Mouse (Mus musculus) testis, postnatal 14 days (tissue): ENCODE measurements around the gene Atoh8.

ENCODE experiments used
- DNase-seq: peaks from one replicate; pipeline ENCODE4 v3.0.0; 2021; ENCODE audit warnings: low spot score

Gene Atoh8

DNA sequence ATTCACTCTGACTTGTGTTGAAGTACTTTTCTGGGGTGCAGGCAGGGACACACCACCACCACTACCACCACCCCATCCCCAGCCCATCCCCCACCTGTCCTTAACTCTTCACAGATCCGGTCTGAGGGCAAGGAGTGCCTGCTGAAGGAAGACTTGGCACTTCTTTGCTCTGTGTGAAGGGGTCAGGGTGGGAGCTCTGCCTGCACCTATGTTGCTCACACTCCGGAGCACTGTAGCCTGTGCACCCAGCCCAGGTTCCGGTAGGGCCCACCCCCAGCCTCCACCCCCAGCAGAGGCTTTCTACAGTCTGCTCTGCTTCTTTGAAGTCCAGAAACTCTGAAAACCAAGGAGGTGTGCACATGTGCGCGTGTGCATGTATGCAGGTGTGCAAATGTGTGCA, 44.8 kb downstream of the Atoh8 start:
- no peak for DNase-seq

DNA sequence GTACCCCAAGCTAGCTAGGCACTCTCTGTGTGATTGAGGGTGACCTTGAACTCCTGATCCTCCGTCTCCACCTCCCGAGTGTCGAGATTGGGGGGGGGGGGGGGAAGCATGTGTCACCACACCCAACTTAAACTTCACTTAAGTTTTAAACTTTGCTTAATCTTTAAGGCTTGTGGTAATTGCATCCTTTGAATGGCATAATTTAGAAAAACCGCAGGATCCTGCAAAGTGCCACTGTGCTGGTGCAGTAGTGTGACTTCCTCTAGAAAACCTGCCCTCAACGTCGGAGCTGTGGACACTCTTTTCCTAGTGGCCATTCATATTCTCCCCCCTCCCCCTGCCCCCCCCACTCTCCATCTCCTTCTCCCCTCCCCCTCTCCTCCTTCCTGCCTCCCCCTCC, 45.3 kb downstream of the Atoh8 start:
- DNase-seq: no peak

DNA sequence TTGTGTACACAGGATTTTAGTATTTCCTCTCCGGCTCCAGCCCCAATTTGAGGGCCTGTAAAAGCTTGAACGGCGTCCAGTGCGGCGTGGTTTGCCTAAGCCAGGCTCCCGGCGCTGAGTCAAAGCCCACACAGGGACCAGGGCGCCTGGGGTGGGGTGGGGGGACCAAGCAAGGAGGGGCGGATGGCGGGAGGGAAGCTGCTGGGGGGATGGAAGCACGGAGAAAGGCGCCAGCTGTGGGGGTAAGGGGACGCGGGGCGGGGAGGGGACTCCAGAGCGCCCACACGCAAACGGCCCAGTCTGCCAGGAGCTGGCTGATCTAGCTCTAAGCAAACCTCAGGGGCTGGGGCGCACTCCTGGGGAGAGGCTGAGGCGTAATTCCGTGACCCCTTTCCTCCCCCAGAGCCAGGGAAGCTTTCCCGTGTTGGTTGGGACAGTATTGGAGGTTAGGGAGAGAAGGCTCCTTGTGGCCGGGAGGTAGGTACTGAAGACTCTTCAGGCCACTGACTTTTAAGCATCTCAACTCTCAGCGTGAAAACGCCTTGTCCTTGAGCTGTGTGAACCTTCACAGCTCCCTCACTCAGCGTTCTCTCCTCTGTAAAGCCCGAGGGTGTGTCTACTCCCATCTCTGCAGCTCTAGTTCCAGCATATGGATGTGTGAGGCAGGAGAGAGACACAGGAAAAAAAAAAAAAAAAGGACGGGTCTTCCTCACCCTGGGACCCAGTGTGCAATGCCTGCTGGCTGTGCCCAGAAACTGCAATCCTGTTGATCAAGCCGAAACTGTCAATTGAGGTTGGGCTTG, 46.1 kb downstream of the Atoh8 start:
- no peak for DNase-seq

DNA sequence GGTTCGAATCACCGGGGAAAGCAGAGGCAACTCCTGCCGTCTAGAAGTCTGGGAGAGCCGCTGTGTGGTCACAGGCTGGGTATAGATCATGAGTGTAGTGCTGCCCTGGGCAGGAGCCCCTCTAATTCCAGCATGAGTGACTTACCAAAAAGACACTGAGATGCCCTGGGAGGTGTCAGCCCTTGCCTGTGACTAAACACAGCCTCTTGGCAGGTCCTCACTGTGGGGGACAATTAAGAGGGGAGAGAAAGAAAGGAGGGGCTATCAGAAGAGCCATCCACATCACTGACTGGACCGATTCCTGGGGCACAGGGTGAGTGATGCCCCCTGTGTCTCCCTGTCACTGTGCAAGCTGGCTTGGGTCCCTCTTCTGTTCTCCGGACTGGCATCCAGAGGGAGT, 48.6 kb downstream of the Atoh8 start:
- DNase-seq: no peak

DNA sequence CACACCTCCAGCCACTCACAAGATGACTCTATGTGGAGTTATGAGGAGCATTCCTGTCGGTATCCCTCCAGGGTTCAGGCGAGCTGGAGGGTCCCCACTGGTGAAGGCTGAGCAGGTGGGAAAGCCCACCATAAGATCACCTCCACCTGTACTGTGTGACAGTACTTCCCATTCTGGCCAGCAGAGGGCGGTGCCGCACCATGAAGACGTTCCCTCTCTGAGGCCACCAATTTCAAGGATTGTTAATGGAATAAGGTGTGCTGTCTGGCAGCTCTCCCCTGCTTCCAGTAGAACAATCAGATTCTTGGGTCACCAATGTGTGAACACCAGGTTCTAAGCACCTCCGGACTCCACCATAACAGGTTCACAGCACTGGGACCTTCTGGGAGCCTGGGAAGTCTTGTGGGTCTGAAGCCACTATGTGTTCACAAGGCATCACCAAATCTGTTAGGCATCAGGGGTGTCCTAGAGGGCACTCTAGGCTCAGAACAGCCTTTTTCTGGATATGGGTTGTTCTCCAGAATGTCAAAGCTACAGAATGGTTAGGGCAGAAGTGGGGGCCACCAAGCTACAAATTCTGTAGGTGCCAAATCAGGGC, 49.4 kb downstream of the Atoh8 start:
- DNase-seq: peak; percentile 67

DNA sequence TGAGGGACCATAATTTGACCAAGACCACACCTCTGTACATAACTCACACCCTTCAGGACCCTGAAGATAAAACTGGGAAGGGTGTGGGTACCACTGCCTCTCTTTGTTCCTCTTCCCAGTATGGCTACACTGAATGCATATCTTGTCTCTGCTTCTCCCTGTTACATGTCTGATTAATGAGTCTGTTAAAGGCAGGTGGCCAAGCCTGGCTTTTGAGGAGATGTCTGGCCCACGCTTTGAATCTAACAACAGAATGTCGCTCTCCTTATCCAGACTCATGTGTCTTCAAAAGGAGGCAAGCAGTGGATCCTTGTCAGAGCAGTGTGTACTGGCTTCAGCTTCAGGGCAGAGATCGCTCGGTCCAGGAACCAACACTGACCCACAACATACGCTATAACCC, 50.8 kb downstream of the Atoh8 start:
- no peak for DNase-seq

DNA sequence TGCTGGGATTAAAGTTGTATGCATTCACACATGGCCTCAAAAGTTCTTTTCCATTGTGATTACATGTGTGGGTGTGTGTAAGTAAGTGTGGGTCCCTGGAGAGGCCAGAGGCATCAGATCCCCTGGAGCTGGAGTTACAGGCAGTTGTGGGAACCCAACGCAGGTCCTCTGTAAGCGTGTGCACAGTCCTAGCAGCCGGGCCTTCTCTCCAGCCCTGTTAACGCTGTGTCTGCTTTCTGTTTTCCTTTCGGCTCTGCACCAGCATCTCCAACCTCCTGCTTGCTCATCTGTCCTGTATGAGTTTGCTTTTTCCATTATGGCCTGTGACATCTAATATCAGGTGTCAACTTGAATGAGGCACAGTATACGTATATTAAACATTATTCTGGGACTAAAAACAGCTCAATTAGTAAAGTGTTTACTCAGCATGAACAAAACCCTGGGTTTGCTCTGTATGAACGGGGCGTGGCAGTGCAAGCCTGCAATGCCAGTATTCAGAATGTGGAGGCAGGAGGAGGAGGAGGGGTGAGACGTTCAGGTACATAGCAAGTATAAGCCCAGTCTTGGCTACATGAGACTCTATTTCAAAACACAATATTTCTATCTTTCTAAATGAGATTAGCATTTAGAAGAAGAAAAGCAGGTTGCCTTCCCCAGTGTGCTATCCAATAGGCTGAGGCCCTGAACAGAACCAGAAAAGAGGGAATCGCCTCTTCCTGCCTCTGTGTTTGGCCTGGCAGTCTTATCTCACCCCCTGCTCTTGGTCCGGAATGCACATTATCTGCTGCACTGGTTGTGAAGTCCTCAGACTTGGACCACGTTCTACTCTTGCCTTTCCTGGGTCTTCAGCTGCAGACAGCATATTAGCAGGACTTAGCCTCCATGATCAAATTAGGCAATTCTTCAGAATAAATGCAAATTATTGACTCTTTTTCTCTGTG, 55.5 kb downstream of the Atoh8 start:
- no peak for DNase-seq

DNA sequence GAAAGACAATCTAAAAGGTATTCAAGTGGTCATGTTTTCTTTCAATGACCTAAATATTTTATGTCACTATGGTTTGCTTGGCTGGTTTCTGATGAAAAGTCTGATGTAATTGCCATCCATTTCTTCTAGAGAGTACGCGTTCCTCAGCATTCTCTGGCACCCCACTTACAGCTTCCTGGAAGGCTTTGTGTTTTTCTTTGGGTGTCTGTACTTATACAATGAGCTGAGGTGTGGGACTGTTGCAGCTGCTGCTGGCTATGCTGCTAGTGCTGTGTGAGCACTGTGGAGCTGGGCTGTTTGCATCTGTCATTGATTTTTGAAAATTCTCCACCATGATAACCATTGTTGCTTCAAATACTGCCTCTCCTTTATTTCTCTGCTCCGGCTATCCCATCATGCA, 56.4 kb downstream of the Atoh8 start:
- no peak for DNase-seq

DNA sequence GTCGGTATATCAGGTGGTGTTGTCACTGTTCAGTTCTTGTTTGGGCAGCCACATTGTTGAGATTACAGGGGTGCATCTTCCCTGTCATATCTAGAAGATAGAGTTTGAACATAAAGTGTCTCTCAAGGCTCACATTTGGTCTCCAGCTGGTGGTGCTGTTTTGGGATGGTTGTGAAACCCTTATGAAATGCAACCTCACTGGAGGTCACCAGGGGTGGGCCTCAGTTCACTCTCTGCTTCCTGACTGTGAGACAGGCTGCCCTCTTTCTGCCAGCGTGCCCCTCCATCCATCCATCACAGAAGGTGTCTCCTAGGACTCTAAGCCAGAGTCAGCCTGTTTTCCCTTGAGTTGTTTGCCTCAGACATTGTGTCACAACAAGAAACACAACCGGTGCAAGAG, 58.0 kb downstream of the Atoh8 start:
- DNase-seq: no peak

DNA sequence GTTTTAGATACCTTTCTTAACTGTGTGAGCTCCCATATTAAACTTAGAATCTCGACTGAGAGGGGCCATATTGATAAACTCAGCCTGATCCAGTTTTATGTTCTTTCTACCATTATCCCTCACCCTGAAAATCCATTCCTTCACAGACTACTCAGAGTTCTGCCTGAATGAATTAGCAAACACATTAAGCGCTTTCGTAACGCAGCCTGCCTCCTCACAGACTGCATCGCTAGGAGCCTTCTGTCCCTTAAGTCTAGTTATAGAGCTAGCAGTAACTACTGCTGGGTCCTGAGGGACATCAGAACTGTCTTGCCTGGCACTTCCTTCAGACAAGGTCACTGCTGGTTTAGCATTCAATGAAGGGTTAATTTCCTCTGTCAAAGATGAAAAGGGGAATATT, 59.4 kb downstream of the Atoh8 start:
- no peak for DNase-seq

DNA sequence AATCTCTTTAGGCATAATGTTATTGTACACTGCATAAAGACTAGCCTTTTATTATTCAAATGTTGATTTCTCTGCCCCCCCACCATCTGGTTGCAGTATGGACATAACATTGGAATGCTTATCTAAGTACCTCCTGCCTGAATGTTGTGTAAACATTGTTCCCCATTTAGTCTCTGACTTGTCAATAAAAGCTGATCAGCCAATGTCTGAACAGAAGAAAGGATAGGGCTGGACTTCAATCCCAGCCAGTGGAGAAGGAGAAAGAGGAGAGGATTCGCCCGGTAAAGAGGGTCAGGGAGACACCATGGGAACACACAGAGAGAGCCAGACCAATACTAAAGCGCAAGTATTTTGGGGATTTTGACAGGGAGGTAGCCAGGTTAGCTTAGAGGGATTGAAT, 60.0 kb downstream of the Atoh8 start:
- DNase-seq: no peak

DNA sequence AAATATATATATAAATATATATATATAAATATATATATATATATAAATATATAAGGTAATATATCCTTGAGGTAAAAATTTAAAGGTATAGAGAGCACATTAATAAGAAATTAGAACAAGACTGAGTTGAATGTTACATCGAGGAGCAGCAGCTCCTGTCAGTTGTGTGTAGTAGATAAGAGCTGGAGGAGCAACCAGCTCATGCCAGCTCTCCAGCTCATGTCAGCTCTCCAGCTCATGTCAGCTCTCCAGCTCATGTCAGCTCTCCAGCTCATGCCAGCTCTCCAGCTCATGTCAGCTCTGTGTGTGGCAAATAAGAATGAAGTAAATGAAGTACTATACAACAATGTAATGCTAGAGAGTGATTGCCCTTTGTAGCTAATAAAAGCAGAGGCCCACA, 62.0 kb downstream of the Atoh8 start:
- DNase-seq: no peak

DNA sequence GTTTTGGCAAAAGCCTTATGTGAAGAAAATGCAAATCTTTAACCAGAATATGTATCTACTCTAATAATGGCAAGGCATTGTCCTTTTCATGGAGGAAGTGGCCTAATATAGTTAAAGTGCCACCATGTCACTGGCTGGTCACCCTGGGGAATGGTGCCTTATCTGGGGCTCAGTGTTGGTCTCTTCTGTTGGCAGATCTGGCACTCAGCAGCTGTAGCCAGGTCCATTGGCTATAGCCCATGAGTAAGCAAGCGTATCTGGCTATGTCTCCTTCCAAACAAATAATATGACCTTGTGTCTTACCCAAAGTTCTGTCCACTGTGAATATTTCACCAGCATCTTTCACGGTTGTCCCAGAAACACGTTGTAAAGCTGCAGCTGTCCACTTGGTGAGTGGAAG, 64.0 kb downstream of the Atoh8 start:
- no peak for DNase-seq

DNA sequence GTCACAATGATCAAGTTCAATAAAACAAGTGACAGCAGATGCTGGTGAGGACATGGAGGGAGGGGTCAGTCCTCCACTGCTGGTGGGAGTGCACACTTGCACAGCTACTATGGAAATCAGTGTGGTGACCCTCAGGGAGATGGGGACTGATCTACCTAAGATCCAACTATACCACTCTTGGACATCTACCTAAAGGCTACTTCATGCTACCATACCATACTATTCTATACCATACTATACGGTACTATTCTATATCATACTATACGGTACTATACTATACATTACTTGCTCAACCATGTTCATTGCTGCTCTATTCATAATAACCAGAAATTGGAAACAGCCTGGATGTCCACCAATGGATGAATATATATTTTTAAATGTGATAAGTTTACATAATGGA, 69.5 kb downstream of the Atoh8 start:
- no peak for DNase-seq

DNA sequence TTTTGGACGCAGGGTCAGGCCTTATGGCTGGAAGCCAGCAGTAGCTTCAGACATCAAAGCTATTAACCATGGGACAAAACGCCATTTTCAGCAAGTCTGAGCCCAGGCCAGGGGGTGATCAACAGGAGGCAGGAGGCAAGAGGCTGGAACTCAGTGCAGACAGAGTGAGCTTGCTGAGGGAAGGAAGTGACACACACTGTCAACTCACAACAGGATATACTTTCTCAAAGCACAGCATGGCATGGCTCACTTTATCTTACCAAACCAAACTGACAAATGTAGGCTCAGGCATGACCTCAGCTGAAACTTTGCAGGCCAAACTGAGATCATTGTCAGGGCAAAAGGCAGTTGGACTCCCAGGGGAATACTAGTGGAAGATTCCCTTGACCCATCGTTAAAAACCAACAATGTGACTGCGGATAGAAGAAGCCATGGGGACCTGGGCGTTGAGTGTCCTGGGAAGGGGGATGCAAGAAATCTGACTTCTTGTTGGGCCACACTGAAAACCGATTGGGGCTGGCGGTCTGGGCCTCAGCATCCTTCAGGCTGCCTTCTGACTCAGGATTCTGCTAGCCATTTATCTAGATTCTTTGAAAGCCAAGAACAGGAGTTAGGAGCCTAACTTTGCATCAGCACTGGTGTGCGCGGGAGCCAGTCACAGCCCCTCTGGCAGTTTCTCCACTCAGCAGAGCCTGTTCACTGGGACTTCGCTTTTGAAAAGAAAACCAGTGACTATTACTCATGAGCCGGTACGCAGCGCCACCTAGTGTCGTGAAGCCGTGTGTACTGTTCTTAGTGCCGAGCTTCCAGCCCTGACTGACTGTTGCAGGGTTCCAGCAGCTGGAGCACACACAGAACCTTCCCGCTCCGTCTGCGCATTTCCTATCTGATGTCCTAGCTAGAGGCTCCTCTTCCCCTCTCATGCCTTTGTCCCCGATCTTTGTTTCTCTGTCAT, 70.8 kb downstream of the Atoh8 start:
- peak; percentile 79 for DNase-seq

DNA sequence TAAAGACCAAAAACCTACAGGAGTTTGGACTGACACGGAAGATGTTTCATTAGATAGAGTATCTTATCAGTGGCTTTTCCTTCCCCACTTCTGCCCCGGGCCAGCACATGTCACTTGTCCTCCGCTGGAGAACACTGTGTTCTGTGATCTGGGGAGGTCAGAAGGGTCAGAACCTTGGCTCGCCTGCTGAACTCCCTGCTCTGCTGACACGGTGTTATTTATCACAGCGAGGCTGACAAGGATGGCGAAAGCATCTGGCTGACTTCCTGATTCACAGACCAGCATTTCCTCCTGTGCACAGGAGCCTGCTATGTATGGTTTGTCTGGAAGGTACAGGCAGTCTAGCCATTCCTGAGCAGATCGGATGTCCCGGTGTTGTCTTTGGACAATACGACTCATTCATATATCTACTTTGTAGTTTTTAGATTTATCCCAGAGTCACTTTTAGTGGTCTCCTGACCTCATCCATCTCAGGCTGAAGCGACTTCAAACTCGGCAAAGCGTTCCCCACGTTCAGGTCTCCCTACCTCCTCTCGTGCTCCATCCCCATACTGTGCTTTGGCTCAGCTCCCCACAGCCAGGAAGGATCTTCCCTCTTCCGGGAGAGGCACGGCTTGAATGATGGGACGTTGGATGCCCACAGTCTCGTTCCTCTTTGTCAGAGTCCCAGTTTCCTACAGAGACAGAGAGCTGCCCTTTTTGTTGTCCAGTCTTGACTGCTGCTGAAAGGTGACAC, 73.1 kb downstream of the Atoh8 start:
- peak; percentile 50 for DNase-seq

DNA sequence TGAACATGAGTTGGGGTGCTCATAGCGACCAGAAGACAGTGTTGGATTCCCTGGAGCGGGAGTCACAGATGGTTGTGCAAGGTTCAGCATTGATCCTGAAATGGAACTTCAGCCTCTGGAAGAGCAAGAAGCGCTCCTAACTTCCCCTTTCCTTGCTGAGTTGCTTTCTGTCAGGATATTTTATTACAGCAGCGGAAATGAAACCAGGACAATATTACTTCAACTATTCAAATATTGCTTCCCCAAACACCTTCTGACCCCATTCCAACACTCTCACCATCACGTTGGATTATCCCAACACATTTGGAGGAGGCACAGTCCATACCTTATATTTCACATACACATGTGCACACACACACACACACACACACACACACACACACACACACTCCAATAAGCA, 73.6 kb downstream of the Atoh8 start:
- no peak for DNase-seq

DNA sequence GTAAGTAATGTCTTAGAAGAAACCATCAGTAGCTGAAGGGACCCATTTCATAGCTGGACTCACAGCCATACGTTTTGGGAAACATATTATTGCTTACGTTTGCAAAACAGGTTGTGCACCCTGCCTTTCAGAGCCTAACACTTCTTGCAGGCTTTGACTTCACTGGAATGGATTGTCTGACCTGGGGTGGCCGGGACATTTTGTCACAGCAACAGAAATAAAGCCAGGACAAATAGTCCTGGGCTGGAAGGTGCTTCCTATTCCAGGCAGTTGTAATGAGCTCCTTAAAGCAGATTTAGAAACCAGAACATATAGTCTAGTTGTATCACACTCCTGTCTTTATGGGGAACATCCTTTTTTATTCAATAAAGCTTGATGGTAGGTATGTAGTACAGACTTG, 74.4 kb downstream of the Atoh8 start:
- no peak for DNase-seq

DNA sequence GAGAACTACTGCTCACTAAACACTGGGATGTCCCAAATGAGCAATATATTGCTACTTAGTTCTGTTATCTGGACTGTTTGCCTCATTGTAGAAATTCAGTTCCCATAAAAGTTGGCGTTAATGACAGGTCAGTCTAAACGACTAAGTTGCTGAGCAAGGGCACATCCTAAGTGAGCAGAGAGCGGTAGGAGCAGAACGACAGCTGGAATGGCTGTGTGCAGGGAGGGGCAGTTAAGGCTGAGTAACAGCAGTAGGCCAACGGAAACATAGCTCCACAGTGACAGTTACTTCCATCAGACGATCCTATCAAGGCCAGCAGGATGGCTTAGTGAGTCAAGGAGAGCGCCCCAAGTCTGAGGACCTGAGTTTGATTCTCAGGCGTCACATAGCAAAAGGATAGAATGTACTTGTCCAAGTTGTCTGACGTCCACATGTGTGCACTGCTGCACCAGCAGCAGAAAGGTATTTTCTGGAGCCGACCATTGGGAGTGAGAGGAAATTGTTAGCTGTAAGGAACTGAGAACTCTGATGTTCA, 75.4 kb downstream of the Atoh8 start:
- DNase-seq: no peak

DNA sequence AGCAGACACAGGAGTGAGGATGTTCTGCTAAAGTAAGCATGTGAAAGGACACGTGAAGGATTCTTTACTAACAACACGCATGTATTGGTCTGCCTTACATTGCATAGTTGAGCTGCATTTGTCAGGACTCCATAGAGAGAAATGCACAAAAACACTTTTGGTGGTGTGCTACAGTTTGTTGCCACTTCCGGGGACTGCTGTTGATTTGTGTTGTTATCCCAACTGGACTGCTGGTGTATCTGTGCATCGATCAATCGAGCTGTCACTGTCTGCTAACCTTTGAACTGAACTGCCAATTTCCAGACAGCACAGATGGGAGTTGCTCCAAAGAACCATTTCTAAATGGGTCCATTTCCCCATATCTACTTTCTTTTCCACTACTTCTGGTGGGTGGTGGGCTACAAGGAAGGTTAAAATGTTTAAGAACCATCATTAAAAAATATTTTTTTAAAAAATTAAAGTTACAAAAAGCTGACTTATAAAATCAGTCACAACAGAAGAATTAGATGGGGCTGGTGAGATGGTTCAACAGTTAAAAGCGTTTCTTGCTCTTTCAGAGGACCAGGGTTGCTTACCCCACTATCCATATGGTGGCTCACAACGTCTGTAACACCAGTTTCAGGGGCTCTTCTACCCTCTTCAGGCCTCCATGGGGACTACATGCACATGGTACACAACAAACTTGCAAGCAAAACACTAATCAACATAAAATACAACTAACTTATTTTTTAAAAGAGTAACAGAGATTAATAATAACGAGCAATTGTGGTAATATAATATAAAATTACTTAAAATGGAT, 76.2 kb downstream of the Atoh8 start:
- DNase-seq: no peak
